Mouse (Mus musculus): ENCODE measurements around the gene Usp6nl. TPM values are rescaled to one million over a fixed set of nuclear protein-coding genes. Genes with fewer than 3 reads are reported as not detected.

The Usp6nl gene
- polyA plus RNA-seq, 2 experiments from 2014 or later: 7.7 to 10.2 TPM

DNA sequence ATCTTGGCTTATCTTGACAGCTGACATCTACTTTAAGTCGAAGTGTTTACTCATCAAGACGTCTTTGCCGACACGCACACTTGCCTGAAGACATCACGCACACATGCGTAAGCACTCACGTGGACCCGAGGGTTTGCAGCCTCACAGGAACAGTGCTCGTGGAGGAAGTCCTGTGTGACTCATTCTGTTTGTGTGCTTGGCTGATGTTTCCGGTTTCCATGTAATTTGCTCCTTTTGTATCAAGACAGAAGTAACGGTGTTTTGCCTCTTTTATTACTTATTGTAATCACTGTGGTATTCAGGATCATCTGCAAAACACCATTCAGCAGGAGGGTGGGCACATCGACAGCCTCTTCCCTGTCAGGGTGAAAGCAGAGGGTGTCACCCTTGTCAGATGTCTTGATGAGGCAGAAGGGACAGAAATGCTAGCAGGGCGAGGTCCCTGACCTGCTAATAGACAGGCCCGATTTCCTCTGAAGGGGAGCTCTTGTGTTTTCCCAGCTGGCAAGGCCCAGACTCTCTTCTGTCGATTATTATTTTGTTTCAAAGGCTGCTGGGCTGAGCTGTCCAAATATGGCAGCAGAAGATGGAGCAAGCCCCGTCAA, 156.0 kb downstream of the Usp6nl start:
- peak; percentile 98 for ATAC-seq

DNA sequence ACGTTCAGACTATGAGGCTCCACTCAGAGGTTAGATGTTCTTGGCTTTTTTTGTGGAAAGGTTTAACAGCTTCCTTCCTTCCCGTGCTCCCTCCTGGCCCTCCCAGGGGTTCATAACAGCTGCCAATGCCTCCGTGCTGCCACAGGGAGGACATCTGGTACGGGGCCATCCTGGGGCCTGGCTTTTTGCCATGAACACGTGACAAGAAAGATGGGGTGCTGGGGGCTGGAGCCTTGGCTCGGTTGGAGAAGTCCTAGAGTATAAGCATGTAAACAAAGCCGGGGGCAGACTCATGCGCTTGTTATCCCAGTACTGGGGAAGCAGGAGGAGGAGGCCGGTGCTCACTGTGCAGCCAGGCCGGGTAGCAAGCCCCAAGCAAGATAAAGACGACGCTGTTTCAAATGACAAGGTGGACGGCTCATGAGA, 156.5 kb downstream of the Usp6nl start:
- ATAC-seq: no peak

- ATAC-seq: no peak
These were observed 157.2 kb downstream of the Usp6nl start for GRCm38 (mm10) chr2:6479620-6480019.

DNA sequence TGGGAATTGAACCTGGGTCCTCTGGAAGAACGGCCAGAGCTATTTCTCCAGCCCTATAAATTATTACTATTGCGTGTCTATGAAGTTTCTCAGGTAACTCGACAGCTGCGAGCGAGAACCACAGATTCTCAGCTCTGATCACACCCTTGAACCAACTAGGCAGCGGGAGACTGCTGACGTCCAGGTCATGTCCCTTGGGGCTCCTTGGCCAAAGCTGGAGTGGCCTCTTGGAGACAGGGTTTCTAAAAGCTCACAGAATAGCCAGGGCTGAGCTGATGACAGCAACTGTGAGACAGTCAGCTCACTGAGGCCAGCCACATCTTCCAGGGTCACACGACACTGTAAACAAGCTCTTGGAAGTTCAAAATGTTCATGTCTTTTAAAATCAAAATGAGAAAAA, 159.5 kb downstream of the Usp6nl start:
- ATAC-seq: no peak

DNA sequence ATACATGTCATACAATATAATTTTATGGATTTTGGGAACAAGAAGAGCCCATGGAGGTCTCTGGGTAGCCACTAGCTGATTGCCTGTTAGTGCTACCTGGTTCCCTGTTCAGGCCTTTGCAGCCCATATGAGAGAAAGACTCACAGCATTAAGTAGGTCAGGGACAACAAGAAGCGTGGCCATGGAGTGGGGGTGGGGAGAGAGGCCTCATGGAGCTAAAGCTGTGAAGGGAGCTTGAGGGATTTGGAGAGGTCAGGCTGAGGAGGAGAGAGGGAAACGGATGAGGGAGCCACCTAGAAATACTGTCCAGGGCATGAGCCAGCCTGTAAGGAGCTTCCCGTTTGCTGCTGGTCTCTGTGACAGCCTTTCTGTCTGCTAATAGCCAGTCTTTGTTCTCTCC, 159.9 kb downstream of the Usp6nl start:
- no peak for ATAC-seq

- ATAC-seq: peak; percentile 31
These were observed 160.9 kb downstream of the Usp6nl start for GRCm38 (mm10) chr2:6483081-6483992.

DNA sequence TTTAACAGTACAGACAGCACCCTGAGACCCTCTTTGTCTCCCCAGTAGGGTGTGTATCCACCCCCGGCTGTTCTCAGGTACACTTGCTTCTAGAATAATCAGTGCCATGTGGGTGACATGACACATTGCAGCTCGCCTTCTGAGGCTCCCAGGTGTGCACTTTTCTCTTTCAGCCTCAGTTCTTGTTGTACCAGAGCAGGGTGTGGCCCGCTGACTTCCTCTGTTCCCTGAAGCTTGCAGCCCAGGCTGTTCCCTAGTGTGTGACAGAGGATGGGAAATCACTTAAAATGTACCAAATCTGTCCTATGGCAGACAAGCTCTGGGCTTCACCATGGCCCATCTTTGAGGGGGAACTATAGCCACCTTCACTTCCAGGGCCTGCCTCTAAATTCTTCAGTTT, 161.7 kb downstream of the Usp6nl start:
- no peak for ATAC-seq

- ATAC-seq: no peak
These were observed 165.4 kb downstream of the Usp6nl start for GRCm38 (mm10) chr2:6487566-6488488.

DNA sequence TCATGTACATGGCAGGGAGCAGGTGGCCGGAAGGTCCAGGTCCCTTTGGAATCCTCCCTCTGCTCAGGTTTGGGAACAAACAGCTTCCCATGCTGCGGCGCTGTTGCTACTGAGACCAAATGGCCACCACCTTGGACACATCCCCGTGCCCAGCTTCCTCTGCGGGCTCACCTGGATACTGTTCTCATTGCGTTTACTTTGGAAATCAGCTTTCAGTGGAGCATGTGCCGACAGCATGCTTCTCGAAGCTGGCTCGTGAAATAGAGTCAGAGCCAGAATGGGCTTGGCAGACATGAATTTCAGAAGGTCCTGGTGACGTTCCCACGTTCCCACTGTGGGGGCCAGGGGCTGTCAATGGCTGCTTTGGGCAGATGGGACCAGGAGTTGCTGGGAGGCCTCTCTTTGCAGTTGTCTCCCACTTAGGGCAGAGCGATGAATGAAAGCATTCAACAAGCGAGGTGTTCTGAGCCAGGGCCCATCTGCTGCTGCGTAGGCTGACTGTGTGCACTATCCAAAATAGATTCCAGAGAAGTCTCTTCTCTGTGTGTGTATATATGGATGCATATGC, 166.1 kb downstream of the Usp6nl start:
- ATAC-seq: no peak

GRCm38 (mm10) chr2:6490076-6490475, 167.6 kb downstream of the Usp6nl start:
- ATAC-seq: no peak

DNA sequence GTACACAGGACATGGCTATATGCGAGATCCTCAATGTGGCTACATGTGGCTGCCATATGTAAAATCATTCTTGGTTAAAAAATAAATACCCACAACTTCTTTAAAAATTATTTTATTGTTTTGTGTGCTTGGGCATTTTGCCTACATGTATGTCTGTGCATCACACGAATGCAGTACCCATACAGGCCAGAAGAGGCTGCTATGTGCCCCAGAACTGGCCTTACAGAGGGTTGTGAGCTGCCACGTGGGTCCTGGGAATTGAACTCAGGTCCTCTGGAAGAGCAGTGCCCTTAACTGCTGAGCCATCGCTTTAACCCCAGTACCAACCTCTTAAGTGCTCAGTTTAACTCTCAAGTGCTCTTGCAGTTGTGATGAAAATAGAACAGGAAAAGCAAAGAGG, 168.4 kb downstream of the Usp6nl start:
- no peak for ATAC-seq

- ATAC-seq: no peak
These were observed 171.4 kb downstream of the Usp6nl start for GRCm38 (mm10) chr2:6493886-6494285.

Other genes starting within 250 kb of the Usp6nl start
- under 1 TPM; 0.18 to 0.26 TPM for gene Proser2, start 192.5 kb upstream of the Usp6nl start, polyA plus RNA-seq (2017; shearing (Covaris generic))
- not detected for gene Echdc3, start 109.6 kb upstream of the Usp6nl start, polyA plus RNA-seq (2017; shearing (Covaris generic))

All from CD4-positive, CD25-positive, alpha-beta regulatory T cell, adult 4 months (primary cell).